Mouse (Mus musculus) kidney, postnatal 36 days (tissue): ENCODE measurements around the gene Prelid3b.

Experiments used
- DNase-seq, 2 experiments: peaks; one replicate each; pipeline ENCODE4 v3.0.0; 2021 to 2022; ENCODE audit warnings: mixed read lengths in 2 of 2

Gene Prelid3b

GRCm38 (mm10) chr2:174424301-174425085 lies 48.4 kb downstream of the Prelid3b start:
- DNase-seq: no peak

- no peak for DNase-seq
These were observed 51.8 kb downstream of the Prelid3b start for GRCm38 (mm10) chr2:174421107-174421506.

GRCm38 (mm10) chr2:174415731-174416310 lies 57.1 kb downstream of the Prelid3b start, which contains the start of gene Nelfcd:
Gene Nelfcd (plus strand): TSS chr2:174415804.
- DNase-seq: peak; percentile 95 to 97
